Mouse (Mus musculus) testis, adult 2 months (tissue): Measurements from ENCODE around the gene Mtfmt. TPM values are rescaled to one million over a fixed set of nuclear protein-coding genes. Genes with fewer than 3 reads are reported as not detected.

ENCODE experiments used
- H3K27ac ChIP-seq: fragments of 200-500 bp; 2 replicates; pipeline ENCODE4 v1.5.1; 2012; ENCODE audit warnings: low read depth, low read length; ENCODE audit not compliant: control insufficient read depth, insufficient read depth
- H3K27me3 ChIP-seq: fragments of 200-500 bp; 2 replicates; pipeline ENCODE4 v1.6.1; 2012; ENCODE audit warnings: mild to moderate bottlenecking, low read length, moderate library complexity; ENCODE audit not compliant: control insufficient read depth, insufficient read depth
- H3K36me3 ChIP-seq: fragments of 200-500 bp; 2 replicates; pipeline ENCODE4 v1.6.1; 2012; ENCODE audit warnings: mild to moderate bottlenecking, low read length; ENCODE audit not compliant: control insufficient read depth, insufficient read depth
- H3K4me1 ChIP-seq: fragments of 200-500 bp; 2 replicates; pipeline ENCODE4 v1.6.1; 2012; ENCODE audit warnings: low read length; ENCODE audit not compliant: control insufficient read depth, insufficient read depth
- H3K4me3 ChIP-seq: fragments of 200-500 bp; 2 replicates; pipeline ENCODE4 v1.5.1; 2012; ENCODE audit warnings: low read depth, mild to moderate bottlenecking, low read length, moderate library complexity, mixed read lengths; ENCODE audit not compliant: control insufficient read depth
- CTCF ChIP-seq: fragments of 200-500 bp; IDR thresholded peaks from 2 replicates; pipeline ENCODE4 v1.5.1; 2012; ENCODE audit warnings: low read depth, mild to moderate bottlenecking, inconsistent platforms, low read length, moderate library complexity; ENCODE audit not compliant: control insufficient read depth, insufficient read depth, insufficient replicate concordance
- POLR2A ChIP-seq: fragments of 200-500 bp; IDR thresholded peaks from 2 replicates; pipeline ENCODE4 v1.6.1; 2012; ENCODE audit warnings: low read depth, mild to moderate bottlenecking, inconsistent platforms, low read length, moderate library complexity; ENCODE audit not compliant: control insufficient read depth
- polyA plus RNA-seq: library from polyadenylated mRNA; depleted of rRNA; stranded (reverse); fragments of >200 nt; gene quantifications from 2 replicates; pipeline ENCODE4 v1.2.3, GENCODE M21; 2012

The Mtfmt gene
- polyA plus RNA-seq, 1 experiment, result 7.4 TPM

DNA sequence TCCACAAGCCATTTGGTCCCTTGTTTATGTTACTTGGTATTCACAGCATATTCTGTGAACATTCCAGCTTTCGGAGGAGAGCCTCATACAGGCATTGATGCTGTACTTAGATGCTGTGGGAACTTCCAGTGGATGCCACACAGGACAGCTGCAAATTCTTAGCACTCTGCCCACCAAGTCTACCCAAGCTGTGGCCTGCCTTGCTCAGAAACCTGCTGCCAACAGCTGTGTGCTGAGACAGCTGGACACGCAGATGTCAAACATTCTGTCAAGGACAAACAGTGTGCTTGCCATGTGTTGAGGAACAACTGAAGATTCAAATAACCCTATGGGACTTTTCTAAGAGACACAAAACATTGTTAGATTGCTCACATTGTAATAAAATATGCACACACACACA lies 23.4 kb downstream of the Mtfmt start:
- no peak overlapping the region for H3K27ac ChIP-seq
- H3K36me3 ChIP-seq, result no peaks in the 10 kb centered on the region
- peaks cover 11% of the 10 kb centered on the region for H3K4me1 ChIP-seq
- TF ChIP-seq CTCF (no peak), POLR2A (no peak)
- H3K4me3 ChIP-seq, result no peak overlapping the region
- no peaks in the 10 kb centered on the region for H3K27me3 ChIP-seq

GRCm38 (mm10) chr9:65460198-65460597 lies 24.6 kb downstream of the Mtfmt start:
- Histone ChIP-seq H3K27me3 (no peaks in the 10 kb centered on the region), H3K4me1 (peaks cover 11% of the 10 kb centered on the region), H3K36me3 (no peaks in the 10 kb centered on the region), H3K4me3 (peak overlapping the region; percentile 94), H3K27ac (no peak overlapping the region)
- no peak for TF ChIP-seq POLR2A
- TF ChIP-seq CTCF, result no peak

GRCm38 (mm10) chr9:65460732-65461442 lies 25.3 kb downstream of the Mtfmt start, which contains the start of gene Spg21:
Gene Spg21 (plus strand): TSS chr9:65460947.
- Histone ChIP-seq H3K27me3 (no peaks in the 10 kb centered on the region), H3K27ac (peak within 1 kb of the TSS; percentile 55; the same call in 1 of the 2 replicates), H3K4me3 (peak within 1 kb of the TSS; percentile 94), H3K4me1 (peaks cover 11% of the 10 kb centered on the region), H3K36me3 (no peaks in the 10 kb centered on the region)
- no peak for TF ChIP-seq CTCF
- peak; percentile 48 for TF ChIP-seq POLR2A

- Histone ChIP-seq H3K36me3 (no peaks in the 10 kb centered on the region), H3K27ac (no peak overlapping the region), H3K4me1 (peaks cover 11% of the 10 kb centered on the region), H3K27me3 (no peaks in the 10 kb centered on the region), H3K4me3 (no peak overlapping the region)
- TF ChIP-seq POLR2A (no peak), CTCF (no peak)
Observed at GRCm38 (mm10) chr9:65462544-65462943, 27.0 kb downstream of the Mtfmt start.

GRCm38 (mm10) chr9:65464161-65464560 lies 28.6 kb downstream of the Mtfmt start:
- H3K4me3 ChIP-seq, result no peak overlapping the region
- TF ChIP-seq POLR2A, result no peak
- TF ChIP-seq CTCF, result no peak

DNA sequence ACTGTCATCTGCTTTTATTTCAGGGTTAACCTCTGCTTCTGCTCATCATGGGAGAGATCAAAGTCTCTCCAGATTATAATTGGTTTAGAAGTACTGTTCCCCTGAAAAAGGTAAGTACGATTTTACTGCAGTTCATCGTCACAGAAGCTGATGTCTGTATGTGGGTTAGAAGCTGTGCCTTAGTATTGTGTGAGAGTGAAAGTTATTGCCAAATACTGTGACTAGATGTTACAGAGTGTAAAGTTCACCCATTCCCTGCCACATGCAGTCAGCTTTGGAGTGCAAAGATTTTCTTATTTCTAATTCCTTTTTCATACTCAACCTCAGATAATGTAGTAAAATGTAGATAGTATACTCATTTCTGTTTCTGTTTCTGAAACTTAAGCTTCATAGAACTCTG lies 29.7 kb downstream of the Mtfmt start:
- TF ChIP-seq POLR2A, result no peak
- TF ChIP-seq CTCF, result no peak
- Histone ChIP-seq H3K4me1 (peaks cover 10% of the 10 kb centered on the region), H3K27me3 (no peaks in the 10 kb centered on the region), H3K4me3 (no peak overlapping the region), H3K27ac (no peak overlapping the region), H3K36me3 (no peaks in the 10 kb centered on the region)

More at GRCm38 (mm10) chr9:65464161-65464560, 28.6 kb downstream of the Mtfmt start:
- no peak overlapping the region for H3K27ac ChIP-seq
- no peaks in the 10 kb centered on the region for H3K27me3 ChIP-seq
- H3K36me3 ChIP-seq, result no peaks in the 10 kb centered on the region
- H3K4me1 ChIP-seq, result peaks cover 11% of the 10 kb centered on the region

DNA sequence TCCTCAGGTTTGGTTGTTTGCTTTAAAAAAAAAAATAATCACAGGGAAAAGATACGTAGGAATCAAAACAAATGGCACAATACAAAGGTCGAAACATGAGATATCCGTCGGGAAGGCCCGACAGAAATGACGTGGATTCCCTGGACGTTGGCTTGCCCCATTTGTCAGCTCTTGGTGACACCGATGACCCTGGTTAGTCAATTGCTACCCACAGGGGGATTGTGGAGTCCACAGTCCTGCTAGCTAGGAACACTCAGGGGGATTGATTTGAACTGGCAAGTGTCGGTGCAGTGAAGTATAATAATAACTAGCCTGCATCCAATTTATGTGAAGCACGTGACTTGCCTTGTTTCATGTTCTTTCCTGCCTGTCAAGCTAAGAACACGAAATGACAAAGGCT lies 32.1 kb downstream of the Mtfmt start:
- no peaks in the 10 kb centered on the region for H3K36me3 ChIP-seq
- no peaks in the 10 kb centered on the region for H3K4me1 ChIP-seq
- no peaks in the 10 kb centered on the region for H3K27me3 ChIP-seq
- no peak overlapping the region for H3K4me3 ChIP-seq
- TF ChIP-seq CTCF (no peak), POLR2A (no peak)
- no peak overlapping the region for H3K27ac ChIP-seq
